Mouse (Mus musculus): ENCODE data around the gene Lfng.
A peak's percentile ranks its signal among the peaks of the same experiment; 100 is the strongest.

Lfng gene

GRCm38 (mm10) chr5:140615321-140616109, 8.4 kb downstream of the Lfng start:
- no peak for DNase-seq (ENCODE audit: low spot score in 2 of 2)

GRCm38 (mm10) chr5:140616110-140616503, 9.0 kb downstream of the Lfng start:
- DNase-seq (ENCODE audit: low spot score in 2 of 2), result no peak

- DNase-seq (ENCODE audit: low spot score in 2 of 2), result peak; percentile 60 to 79
These were observed 9.6 kb downstream of the Lfng start for GRCm38 (mm10) chr5:140616691-140617090.

GRCm38 (mm10) chr5:140617714-140618113, 10.6 kb downstream of the Lfng start:
- DNase-seq (ENCODE audit: low spot score in 2 of 2), result peak; percentile 76 to 81

GRCm38 (mm10) chr5:140619151-140619771, 12.1 kb downstream of the Lfng start:
- DNase-seq (ENCODE audit: low spot score in 2 of 2), result peak; percentile 85 to 95

DNA sequence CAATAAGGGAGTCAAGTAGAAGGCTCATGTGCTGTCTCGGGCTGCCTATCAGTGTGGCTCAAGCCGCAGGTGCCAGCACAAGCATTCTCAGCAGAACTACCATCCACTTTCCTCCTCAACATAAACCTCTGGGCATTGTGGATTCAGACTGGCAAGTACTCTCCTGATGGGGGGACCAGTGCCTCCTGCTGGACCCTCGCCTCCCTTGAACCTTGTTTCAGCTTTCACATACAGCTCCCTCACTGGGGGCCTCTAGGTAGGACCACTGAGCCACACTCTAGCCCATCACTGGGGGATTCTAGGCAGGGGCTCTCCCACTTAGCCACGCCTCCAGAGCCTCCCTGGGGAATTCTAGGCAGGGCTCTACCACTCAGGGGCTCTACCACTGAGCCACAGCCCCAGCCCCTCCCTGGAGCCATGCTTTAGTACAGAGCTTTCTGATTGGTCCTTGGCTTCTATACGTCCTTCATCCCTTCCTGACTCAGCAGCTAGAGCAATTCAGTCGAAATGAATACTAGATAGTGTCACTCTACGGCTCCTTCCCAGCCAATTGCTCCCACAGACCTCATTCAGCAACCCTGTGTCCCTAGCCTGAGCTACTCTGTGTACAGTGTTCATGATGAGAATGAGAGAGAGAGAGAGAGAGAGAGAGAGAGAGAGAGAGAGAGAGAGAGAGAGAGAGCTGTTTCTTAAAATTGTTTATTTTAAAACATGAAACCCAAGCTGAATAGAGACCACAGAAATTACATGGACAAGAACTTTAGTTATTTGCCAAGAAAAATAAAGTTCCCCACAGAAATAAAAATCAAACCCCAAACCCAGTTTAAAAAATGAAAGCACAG, 13.0 kb downstream of the Lfng start:
- no peak for DNase-seq (ENCODE audit: low spot score in 2 of 2)

GRCm38 (mm10) chr5:140621092-140621491, 14.0 kb downstream of the Lfng start:
- DNase-seq (ENCODE audit: low spot score in 2 of 2), result no peak

DNA sequence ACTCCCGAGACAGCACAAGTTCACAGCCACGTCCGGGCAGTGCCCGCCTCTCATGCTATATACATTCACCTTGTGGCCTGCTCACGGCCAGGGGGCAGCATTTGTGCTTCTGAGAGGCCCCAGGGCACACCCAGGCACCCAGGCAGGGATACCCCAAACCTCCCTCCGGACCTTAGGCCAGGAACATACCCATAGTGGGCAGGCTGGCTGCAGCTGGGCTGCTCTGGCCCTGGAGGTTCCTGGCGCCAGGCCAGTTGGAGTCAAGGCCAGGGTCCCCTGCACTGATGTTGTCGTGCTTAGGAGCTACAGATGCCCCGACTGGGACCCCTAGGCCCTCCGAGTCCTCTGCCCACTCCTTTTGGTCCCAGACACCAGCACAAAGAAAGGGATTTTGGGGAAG, 14.4 kb downstream of the Lfng start:
- no peak for DNase-seq (ENCODE audit: low spot score in 2 of 2)

DNA sequence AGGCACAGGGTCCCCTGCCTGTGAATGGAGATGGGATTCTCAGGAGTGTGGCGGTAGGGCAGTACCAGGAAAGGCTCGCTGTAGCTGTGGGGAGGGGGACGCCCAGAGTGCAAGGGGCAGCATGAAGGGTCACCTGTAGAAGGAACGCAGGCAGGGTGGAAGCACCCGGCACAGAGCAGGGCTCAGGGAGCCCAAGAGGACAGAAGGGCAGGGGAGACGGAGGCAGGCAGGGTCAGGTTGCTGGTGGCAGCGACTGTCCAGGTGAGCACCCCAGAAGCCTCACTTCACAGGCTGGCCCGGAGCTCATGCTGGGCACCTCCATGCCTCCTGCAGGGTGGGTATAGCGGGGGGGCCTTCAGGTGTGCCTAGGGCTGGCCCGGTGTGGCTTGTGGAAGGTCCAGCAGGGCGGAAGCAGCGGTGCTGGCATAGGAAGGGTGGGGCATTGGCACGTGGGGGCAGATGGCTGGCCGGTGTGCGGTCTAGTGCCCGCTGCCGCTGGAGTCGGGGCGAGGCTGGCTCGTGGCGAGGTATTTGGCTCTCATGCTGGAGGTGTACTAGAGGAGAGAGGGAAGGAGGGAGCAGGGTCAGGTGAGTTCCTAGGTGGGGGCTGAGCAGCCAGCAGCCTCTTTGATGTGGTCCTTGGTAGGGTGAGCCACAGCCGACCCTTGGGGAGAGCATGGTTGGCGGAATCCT, 16.0 kb downstream of the Lfng start:
- DNase-seq (ENCODE audit: low spot score in 2 of 2), result no peak

DNA sequence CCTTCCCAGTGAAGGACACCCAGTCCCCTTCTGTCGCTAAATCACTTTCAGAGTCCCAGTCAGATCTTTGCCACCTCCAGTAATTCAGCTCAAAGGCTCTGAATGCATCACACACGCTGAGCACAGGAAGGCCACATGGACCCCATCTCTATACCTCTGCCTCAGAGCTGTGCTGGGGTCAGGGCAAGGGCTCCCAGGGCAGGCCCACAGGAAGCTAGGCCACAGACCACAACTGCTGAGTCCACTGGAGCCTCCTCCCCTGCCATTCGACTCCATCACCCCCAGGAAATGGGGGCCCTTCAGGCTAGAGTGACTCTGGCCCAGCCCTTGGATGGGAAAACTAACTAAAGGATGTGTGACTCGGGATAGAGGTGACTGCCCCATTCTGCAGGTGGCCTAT, 16.7 kb downstream of the Lfng start:
- DNase-seq (ENCODE audit: low spot score in 2 of 2), result no peak

GRCm38 (mm10) chr5:140624238-140624637, 17.1 kb downstream of the Lfng start:
- no peak for DNase-seq (ENCODE audit: low spot score in 2 of 2)

- DNase-seq (ENCODE audit: low spot score in 2 of 2), result no peak
These were observed 17.8 kb downstream of the Lfng start for GRCm38 (mm10) chr5:140624961-140625360.

- no peak for DNase-seq (ENCODE audit: low spot score in 2 of 2)
These were observed 20.5 kb downstream of the Lfng start for GRCm38 (mm10) chr5:140627580-140627979.

GRCm38 (mm10) chr5:140628995-140629394, 21.9 kb downstream of the Lfng start:
- DNase-seq (ENCODE audit: low spot score in 2 of 2), result peak in 1 of 2 experiments; percentile 40

DNA sequence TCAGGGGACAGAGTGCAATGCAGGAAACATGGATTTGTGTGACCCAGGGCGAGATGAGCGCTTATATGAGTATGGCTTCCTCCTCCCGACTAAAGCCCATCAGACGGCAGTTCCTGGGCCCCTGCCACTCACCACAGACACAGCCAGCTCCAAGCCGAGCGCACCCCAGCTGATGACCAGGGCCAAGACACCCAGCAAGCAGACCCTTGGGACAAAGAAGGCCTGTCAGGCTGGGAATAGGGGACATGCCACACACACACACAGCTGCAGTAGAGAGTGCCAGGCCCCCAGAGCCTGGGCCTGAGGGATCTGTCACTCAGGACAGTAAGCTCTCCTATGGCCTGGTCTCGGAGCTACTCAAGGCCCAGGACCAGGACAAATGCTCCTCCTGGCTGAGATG, 26.3 kb downstream of the Lfng start:
- no peak for DNase-seq (ENCODE audit: low spot score in 2 of 2)

DNA sequence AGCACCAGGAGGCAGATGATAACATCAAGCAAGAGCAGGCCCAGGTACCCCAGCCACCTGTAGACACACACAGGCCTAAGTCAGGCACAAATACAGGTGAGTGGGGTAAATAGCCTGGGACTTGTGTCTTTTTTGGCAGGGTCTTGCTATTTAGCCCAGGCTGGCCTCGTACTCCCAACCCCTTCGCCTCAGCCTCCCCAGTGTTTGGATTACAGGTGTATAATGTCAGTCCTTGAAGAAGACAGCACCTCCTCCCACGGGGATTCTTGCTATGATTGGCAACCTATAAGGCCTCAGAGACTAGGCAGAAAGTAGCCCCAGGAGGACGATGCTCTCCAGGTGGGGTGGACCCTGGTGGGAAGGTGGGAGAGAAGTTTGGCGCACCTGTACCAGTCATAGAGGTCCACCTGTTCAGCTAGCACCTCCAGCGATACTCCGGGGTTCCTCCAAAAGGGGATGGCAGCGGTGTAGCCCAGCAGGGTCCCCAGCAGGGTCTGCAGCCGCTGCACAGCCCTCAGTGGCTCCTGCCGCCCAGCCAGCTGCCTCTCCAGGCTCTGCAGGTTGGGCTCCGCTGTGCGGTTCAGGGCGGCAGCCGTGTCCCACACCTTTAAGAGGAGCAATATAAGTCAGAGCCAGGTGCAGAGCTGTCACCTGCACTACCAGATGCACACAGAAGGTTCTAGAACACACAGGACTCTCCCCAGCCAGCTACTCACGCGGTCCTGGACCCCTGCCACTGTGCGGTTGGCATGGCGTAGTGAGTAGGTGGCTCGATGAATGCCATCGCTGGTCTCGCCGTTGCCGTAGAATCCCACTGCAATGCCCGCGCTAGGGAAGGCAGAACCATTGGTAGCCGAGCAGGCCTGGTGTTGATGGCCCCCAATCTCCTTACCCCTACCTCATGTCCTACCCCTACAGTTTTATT, 27.9 kb downstream of the Lfng start:
- no peak for DNase-seq (ENCODE audit: low spot score in 2 of 2)

- DNase-seq (ENCODE audit: low spot score in 2 of 2), result no peak
These were observed 29.4 kb downstream of the Lfng start for GRCm38 (mm10) chr5:140636316-140637057.

GRCm38 (mm10) chr5:140637058-140637410, 29.9 kb downstream of the Lfng start:
- DNase-seq (ENCODE audit: low spot score in 2 of 2), result no peak

- no peak for DNase-seq (ENCODE audit: low spot score in 2 of 2)
These were observed 30.9 kb downstream of the Lfng start for GRCm38 (mm10) chr5:140637989-140638388.

- DNase-seq (ENCODE audit: low spot score in 2 of 2), result no peak
These were observed 31.4 kb downstream of the Lfng start for GRCm38 (mm10) chr5:140638484-140638883.
